Mouse (Mus musculus): Measurements from ENCODE around the gene Adam10. TPM values are rescaled to one million over a fixed set of nuclear protein-coding genes. Genes with fewer than 3 reads are reported as not detected.

The Adam10 gene
- polyA plus RNA-seq, 1 experiment from 2014 or later = 53.6 TPM

- H3K9ac ChIP-seq (ENCODE audit: low read depth, low read length) = no peak overlapping the region
- no peaks in the 10 kb centered on the region for H3K36me3 ChIP-seq (ENCODE audit: control insufficient read depth, insufficient read depth, low read length)
- WGBS = 82% methylated on average over 15 of the region's 15 CpGs
- ATAC-seq = no peak
- H3K4me3 ChIP-seq (ENCODE audit: low read depth, low read length) = no peak overlapping the region
- no peaks in the 10 kb centered on the region for H3K9me3 ChIP-seq (replicated peaks; ENCODE audit: control insufficient read depth, low read length, poor library complexity, severe bottlenecking)
- H3K27ac ChIP-seq (ENCODE audit: low read length) = no peak overlapping the region
- no peaks in the 10 kb centered on the region for H3K27me3 ChIP-seq (ENCODE audit: control insufficient read depth, insufficient read depth, low read depth, low read length)
- no peaks in the 10 kb centered on the region for H3K4me1 ChIP-seq (ENCODE audit: control insufficient read depth, insufficient read depth, low read length)
- H3K4me2 ChIP-seq (ENCODE audit: low read length) = no peak overlapping the region
Measured at GRCm38 (mm10) chr9:70794643-70795438, 116.0 kb downstream of the Adam10 start.

DNA sequence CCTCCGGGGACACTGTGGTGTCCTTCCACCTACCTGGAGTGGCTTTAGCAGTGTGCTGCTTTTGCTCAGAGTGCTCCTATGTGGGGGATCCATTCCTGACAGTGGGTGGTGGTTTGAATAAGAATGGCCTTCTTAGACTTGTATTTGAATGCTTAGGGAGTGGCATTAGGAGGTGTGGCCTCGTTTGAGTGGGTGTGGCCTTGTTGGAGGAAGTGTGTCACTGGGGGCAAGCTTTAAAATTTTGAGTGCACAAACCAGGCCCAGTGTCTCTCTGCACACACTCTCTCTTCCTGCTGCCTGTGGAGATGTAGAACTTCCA lies 116.6 kb downstream of the Adam10 start:
- Histone ChIP-seq H3K27me3 (ENCODE audit: control insufficient read depth, insufficient read depth, low read depth, low read length) (no peaks in the 10 kb centered on the region), H3K4me1 (ENCODE audit: control insufficient read depth, insufficient read depth, low read length) (no peaks in the 10 kb centered on the region; the same call in 1 of the 2 replicates), H3K4me2 (ENCODE audit: low read length) (no peak overlapping the region), H3K9ac (ENCODE audit: low read depth, low read length) (no peak overlapping the region), H3K36me3 (ENCODE audit: control insufficient read depth, insufficient read depth, low read length) (no peaks in the 10 kb centered on the region), H3K27ac (ENCODE audit: low read length) (no peak overlapping the region), H3K9me3 (replicated peaks; ENCODE audit: control insufficient read depth, low read length, poor library complexity, severe bottlenecking) (no peaks in the 10 kb centered on the region), H3K4me3 (ENCODE audit: low read depth, low read length) (no peak overlapping the region)
- 58% methylated on average over 2 of the region's 2 CpGs for WGBS
- no peak for ATAC-seq

DNA sequence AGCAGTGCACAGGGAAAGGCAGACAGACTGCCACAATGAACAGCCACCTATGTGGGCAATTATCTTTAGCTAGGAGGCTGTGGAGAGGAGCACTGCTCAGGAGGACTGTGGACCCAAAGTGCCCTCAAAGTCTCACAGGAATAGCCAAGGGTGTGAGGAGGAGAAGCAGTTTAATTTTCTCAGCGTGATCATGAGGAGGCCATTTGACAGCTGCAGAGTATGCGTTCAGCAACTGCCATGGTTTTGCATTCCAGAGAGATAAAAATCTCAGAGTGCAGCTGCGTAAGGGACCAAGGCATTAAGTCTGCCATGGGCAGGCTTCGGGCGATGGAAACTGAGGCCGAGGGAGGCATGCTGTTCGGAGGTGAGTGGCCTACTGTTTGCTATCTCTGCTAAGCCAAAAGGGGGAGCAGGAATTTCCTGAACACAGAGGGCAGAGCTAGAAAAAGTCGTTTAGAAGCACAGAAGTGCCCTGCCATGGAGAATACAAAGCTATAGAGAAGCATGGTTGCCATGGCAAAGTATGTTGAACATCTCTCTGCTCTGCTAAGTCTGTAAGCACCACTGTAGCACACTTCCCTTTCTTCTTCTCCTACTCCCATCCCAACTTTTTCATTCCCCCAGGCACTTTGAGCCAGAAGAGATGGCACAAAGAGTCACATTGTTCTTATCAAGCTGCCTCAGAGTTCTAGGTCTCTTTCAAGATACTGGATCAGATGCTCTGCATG lies 122.0 kb downstream of the Adam10 start:
- H3K9me3 ChIP-seq (replicated peaks; ENCODE audit: control insufficient read depth, low read length, poor library complexity, severe bottlenecking) = no peaks in the 10 kb centered on the region
- H3K9ac ChIP-seq (ENCODE audit: low read depth, low read length) = no peak overlapping the region
- no peaks in the 10 kb centered on the region for H3K36me3 ChIP-seq (ENCODE audit: control insufficient read depth, insufficient read depth, low read length)
- ATAC-seq = no peak
- 51% methylated on average over 8 of the region's 8 CpGs for WGBS
- no peak overlapping the region for H3K4me3 ChIP-seq (ENCODE audit: low read depth, low read length)
- H3K4me2 ChIP-seq (ENCODE audit: low read length) = no peak overlapping the region
- H3K4me1 ChIP-seq (ENCODE audit: control insufficient read depth, insufficient read depth, low read length) = peaks cover 5% of the 10 kb centered on the region
- no peaks in the 10 kb centered on the region for H3K27me3 ChIP-seq (ENCODE audit: control insufficient read depth, insufficient read depth, low read depth, low read length)
- H3K27ac ChIP-seq (ENCODE audit: low read length) = no peak overlapping the region

DNA sequence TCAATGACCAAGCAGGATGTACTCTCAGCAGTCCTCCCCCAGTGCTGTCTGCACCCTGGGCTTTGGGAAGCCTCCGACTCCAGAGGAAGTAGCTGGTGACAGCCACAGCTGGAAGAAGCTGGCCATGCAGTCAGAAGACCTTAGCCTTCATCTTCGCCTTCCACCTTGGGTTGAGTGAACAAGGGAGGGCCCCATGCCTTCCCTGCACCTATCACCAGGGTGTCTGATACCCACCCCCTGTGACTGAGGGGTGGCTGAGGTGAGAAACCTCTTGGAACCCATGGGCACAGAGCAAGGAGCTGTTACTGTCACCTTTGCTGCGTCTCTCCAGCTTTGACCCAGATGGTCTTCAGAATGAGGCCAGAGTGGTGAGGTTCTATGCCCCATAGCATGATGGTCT lies 123.0 kb downstream of the Adam10 start:
- Histone ChIP-seq H3K4me2 (ENCODE audit: low read length) (no peak overlapping the region), H3K4me3 (ENCODE audit: low read depth, low read length) (no peak overlapping the region), H3K27me3 (ENCODE audit: control insufficient read depth, insufficient read depth, low read depth, low read length) (no peaks in the 10 kb centered on the region), H3K9me3 (replicated peaks; ENCODE audit: control insufficient read depth, low read length, poor library complexity, severe bottlenecking) (no peaks in the 10 kb centered on the region), H3K36me3 (ENCODE audit: control insufficient read depth, insufficient read depth, low read length) (no peaks in the 10 kb centered on the region), H3K9ac (ENCODE audit: low read depth, low read length) (no peak overlapping the region), H3K27ac (ENCODE audit: low read length) (no peak overlapping the region), H3K4me1 (ENCODE audit: control insufficient read depth, insufficient read depth, low read length) (peaks cover 5% of the 10 kb centered on the region)
- ATAC-seq = no peak
- WGBS = 93% methylated on average over 3 of the region's 3 CpGs

- Histone ChIP-seq H3K27ac (ENCODE audit: low read length) (no peak overlapping the region), H3K4me3 (ENCODE audit: low read depth, low read length) (no peak overlapping the region), H3K9ac (ENCODE audit: low read depth, low read length) (no peak overlapping the region), H3K27me3 (ENCODE audit: control insufficient read depth, insufficient read depth, low read depth, low read length) (no peaks in the 10 kb centered on the region), H3K4me2 (ENCODE audit: low read length) (no peak overlapping the region), H3K36me3 (ENCODE audit: control insufficient read depth, insufficient read depth, low read length) (no peaks in the 10 kb centered on the region), H3K9me3 (replicated peaks; ENCODE audit: control insufficient read depth, low read length, poor library complexity, severe bottlenecking) (no peaks in the 10 kb centered on the region), H3K4me1 (ENCODE audit: control insufficient read depth, insufficient read depth, low read length) (peaks cover 5% of the 10 kb centered on the region)
- WGBS = 84% methylated on average over 3 of the region's 3 CpGs
- no peak for ATAC-seq
Measured at GRCm38 (mm10) chr9:70802816-70803215, 124.0 kb downstream of the Adam10 start.

DNA sequence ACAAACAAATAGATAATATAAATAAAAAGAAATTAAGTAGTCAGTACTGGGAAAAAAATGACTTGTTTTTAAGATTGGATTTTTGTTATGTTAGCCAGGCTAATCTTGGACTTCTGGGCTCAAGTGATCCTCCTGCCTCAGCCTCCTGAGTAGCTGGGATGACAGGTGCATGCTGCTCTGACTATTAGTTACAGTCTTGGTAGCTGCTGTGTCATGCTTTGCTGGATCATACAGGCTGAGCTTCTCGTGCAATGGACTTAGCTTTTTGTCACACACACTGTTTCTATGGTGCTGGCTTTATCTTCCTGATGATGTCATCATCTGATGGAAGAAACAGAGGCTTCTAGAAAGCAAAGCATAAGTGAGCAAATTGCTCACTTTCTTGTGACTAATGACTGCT lies 127.3 kb downstream of the Adam10 start:
- Histone ChIP-seq H3K4me1 (ENCODE audit: control insufficient read depth, insufficient read depth, low read length) (peaks cover under 1% of the 10 kb centered on the region; the same call in 1 of the 2 replicates), H3K9ac (ENCODE audit: low read depth, low read length) (no peak overlapping the region), H3K36me3 (ENCODE audit: control insufficient read depth, insufficient read depth, low read length) (no peaks in the 10 kb centered on the region), H3K4me3 (ENCODE audit: low read depth, low read length) (no peak overlapping the region), H3K27ac (ENCODE audit: low read length) (no peak overlapping the region), H3K9me3 (replicated peaks; ENCODE audit: control insufficient read depth, low read length, poor library complexity, severe bottlenecking) (no peaks in the 10 kb centered on the region), H3K4me2 (ENCODE audit: low read length) (no peak overlapping the region), H3K27me3 (ENCODE audit: control insufficient read depth, insufficient read depth, low read depth, low read length) (no peaks in the 10 kb centered on the region)
- ATAC-seq = no peak
- 65% methylated on average over 1 of the region's 1 CpGs for WGBS

- Histone ChIP-seq H3K4me2 (ENCODE audit: low read length) (no peak overlapping the region), H3K36me3 (ENCODE audit: control insufficient read depth, insufficient read depth, low read length) (no peaks in the 10 kb centered on the region), H3K9me3 (replicated peaks; ENCODE audit: control insufficient read depth, low read length, poor library complexity, severe bottlenecking) (no peaks in the 10 kb centered on the region), H3K4me3 (ENCODE audit: low read depth, low read length) (no peak overlapping the region), H3K4me1 (ENCODE audit: control insufficient read depth, insufficient read depth, low read length) (no peaks in the 10 kb centered on the region), H3K27me3 (ENCODE audit: control insufficient read depth, insufficient read depth, low read depth, low read length) (no peaks in the 10 kb centered on the region), H3K9ac (ENCODE audit: low read depth, low read length) (no peak overlapping the region), H3K27ac (ENCODE audit: low read length) (no peak overlapping the region)
- WGBS = 78% methylated on average over 11 of the region's 11 CpGs
- no peak for ATAC-seq
Measured at GRCm38 (mm10) chr9:70807714-70808113, 128.9 kb downstream of the Adam10 start.

- 94% methylated on average over 12 of the region's 12 CpGs for WGBS
- Histone ChIP-seq H3K27me3 (ENCODE audit: control insufficient read depth, insufficient read depth, low read depth, low read length) (no peaks in the 10 kb centered on the region), H3K4me2 (ENCODE audit: low read length) (no peak overlapping the region), H3K36me3 (ENCODE audit: control insufficient read depth, insufficient read depth, low read length) (no peaks in the 10 kb centered on the region), H3K4me3 (ENCODE audit: low read depth, low read length) (no peak overlapping the region), H3K9me3 (replicated peaks; ENCODE audit: control insufficient read depth, low read length, poor library complexity, severe bottlenecking) (no peaks in the 10 kb centered on the region), H3K9ac (ENCODE audit: low read depth, low read length) (no peak overlapping the region), H3K27ac (ENCODE audit: low read length) (no peak overlapping the region), H3K4me1 (ENCODE audit: control insufficient read depth, insufficient read depth, low read length) (peaks cover 10% of the 10 kb centered on the region; the same call in 1 of the 2 replicates)
- ATAC-seq = no peak
Measured at GRCm38 (mm10) chr9:70812551-70812950, 133.8 kb downstream of the Adam10 start.

GRCm38 (mm10) chr9:70816701-70817305 lies 138.0 kb downstream of the Adam10 start:
- ATAC-seq = no peak
- Histone ChIP-seq H3K4me3 (ENCODE audit: low read depth, low read length) (no peak overlapping the region), H3K27me3 (ENCODE audit: control insufficient read depth, insufficient read depth, low read depth, low read length) (no peaks in the 10 kb centered on the region), H3K36me3 (ENCODE audit: control insufficient read depth, insufficient read depth, low read length) (no peaks in the 10 kb centered on the region), H3K9ac (ENCODE audit: low read depth, low read length) (no peak overlapping the region), H3K4me2 (ENCODE audit: low read length) (no peak overlapping the region), H3K4me1 (ENCODE audit: control insufficient read depth, insufficient read depth, low read length) (peaks cover 10% of the 10 kb centered on the region; the same call in 1 of the 2 replicates), H3K9me3 (replicated peaks; ENCODE audit: control insufficient read depth, low read length, poor library complexity, severe bottlenecking) (no peaks in the 10 kb centered on the region), H3K27ac (ENCODE audit: low read length) (0 out of 2 replicates have a peak overlapping the region, but pooled peaks have one; percentile 18)
- WGBS = 57% methylated on average over 14 of the region's 14 CpGs

All from midbrain, embryonic 16.5 days (tissue).